Mouse (Mus musculus) cerebral cortex, adult 2 months (tissue): Measurements from ENCODE around the gene Agmat.

Source experiments
- WGBS: fragments of 180-500 bp; shearing (Covaris S2); methylation state at CpG from one replicate; pipeline ENCODE4 v1.1.7; 2018; 5-methylcytosine and 5-hydroxymethylcytosine counted together

Agmat gene

DNA sequence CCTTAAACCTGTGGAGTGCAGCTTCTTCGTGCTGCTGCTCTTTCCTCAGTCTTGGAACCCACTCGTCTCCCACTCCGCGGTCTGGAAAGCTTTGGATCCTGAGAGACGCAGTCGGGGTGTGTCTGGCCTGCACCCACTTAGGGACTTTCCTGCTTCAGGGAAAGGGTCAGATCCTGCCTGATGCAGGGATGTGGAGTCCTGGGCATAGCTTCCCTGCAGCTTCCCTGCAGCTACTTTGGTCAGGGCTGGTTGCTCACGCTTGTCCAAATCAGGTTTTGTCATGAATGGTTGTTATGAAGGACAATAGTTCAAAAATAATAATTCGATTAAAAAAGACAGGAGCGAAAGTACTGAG lies 11.3 kb upstream of the Agmat start:
- WGBS, result 22% methylated on average over 9 of the region's 9 CpGs

DNA sequence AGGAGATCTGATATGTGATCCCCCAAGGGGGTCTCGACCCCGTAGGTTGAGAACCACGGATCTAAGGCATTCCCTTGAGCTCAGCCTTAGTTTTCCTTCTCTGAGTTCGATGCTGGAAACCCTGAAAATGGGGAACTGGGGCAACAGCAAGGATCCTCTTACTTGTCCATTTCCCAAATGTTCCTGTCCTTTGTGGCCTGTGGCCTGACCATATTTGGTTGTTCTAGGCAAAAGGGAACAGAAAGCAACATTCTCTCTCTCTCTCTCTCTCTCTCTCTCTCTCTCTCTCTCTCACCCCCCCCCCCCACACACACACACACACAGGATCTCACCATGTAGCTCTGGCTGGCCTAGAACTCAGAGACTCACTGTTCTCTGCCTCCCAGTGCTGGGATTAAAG lies 9.6 kb upstream of the Agmat start:
- WGBS, result 75% methylated on average over 4 of the region's 4 CpGs

DNA sequence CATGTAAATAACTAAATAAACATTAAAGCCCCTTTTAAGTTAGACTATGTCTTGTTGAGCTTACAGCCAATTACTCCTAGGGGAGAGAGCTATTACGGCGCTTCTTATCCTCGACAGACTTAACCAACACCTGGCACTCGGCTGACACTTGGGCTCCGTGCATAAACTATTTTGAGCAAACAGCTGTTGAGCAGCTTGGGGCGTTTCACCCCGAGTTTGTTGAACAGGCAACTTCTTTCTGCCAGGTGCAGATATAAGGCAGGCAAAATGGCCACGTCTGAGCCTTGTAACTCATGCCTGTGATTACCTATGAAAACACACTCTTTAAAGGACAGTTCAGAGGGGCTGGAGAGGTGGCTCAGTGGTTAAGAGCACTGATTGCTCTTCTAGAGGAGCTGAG lies 8.5 kb upstream of the Agmat start:
- 74% methylated on average over 8 of the region's 8 CpGs for WGBS

DNA sequence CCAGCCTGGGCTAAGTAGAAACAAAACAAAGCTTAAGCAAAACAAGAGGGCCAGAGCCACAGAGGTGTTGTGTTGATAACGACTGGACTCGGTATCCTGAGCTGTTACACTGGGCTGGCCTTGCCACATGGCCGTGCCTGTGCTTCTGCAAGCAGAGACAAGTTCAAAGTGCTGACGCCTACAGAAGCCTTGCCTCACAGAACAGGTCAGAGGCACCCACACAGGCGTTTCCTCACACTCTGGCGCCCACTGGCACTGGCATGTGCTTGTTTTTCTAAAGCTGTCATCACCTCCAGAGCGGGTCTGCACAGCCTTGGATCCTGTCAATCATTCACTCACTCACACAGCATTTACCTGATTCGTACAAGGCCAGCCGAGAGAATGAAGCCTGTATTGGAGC lies 4.6 kb upstream of the Agmat start:
- WGBS, result 52% methylated on average over 9 of the region's 9 CpGs

DNA sequence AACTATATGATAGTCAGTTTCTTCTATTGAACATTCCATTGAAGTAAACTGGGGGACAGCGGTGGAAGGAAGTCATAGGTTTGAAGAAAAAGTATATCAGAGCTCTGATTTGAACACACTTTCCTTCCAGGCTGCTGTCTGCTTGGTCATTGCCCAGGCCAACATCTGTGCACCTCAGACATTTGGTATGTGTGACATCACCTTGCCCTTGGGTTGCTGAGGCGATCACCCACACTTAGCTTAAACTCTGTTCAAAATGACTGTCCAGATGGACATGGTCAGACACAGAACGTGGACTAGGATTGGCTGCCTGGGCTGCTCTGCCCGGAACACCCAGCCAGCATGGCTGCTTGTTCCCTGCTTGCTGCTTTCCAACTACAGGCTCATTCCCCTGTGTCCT lies 4.1 kb upstream of the Agmat start:
- WGBS, result 97% methylated on average over 4 of the region's 4 CpGs

DNA sequence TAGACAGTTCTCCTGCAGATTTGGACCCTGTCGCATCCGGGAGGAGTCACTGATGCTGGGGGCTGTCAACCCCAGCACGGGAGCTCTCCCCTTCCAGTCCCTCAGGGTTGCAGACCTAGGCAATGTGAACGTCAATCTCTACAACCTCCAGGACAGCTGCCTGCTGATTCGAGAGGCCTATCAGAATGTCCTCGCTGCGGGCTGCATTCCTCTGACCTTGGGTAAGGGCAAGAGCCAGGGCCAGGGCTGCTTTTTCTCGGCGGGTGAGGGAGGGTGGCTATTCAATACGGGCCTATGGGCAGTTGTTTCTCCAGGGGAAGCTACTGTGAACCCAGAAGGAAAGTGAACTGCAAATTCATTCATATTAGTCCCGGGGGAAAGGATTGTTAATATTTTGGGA lies 3.1 kb downstream of the Agmat start:
- WGBS, result 74% methylated on average over 11 of the region's 11 CpGs

DNA sequence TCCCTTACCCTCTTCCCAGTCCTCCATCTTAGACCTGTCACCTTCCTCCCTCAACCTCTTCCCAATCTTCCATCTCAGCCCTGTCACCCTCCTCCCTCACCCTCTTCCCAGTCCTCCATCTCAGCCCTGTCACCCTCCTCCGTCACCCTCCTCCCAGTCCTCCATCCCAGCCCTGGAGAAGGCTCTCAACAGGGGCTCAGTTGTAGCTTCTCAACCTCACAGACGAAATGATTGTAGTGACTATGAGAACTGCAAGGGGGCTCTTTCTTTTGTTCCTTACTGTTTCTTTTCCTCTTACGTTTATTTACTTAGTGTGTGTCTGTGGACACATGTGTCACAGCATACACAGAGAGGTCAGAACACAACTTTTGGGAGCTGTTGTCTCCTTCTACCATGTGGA lies 4.4 kb downstream of the Agmat start:
- 75% methylated on average over 3 of the region's 3 CpGs for WGBS

DNA sequence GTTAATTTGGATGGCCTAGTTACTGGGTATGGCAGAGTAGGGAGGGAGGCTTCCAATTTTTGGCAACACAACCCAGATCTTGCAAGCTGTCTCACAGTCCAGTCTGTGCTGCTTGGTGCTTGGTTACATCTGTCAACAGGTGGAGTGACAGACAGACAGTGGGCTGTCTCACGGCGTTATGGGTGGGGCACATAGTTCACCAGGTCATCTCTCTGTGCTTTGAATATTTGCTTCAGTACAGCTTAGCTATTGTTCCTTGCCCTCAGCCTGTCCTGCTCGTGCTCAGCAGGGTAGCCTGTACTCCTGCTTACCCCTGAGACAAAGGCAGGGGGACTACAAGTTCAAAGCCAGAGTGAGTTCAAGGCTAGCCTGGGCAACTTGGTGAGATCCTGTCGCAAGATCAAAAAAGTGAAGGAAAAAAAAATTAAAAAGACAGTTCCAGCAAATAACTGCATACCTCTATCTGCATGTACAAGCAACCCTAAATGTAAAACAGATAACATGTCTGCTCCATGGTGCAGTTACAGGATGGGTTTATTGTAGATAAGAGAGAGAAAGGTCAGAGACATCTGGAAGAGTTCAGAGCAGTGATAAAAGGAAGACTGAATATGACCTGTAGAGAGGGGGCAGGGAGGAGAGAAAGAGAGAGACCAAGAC lies 5.1 kb downstream of the Agmat start:
- WGBS, result 62% methylated on average over 4 of the region's 4 CpGs

DNA sequence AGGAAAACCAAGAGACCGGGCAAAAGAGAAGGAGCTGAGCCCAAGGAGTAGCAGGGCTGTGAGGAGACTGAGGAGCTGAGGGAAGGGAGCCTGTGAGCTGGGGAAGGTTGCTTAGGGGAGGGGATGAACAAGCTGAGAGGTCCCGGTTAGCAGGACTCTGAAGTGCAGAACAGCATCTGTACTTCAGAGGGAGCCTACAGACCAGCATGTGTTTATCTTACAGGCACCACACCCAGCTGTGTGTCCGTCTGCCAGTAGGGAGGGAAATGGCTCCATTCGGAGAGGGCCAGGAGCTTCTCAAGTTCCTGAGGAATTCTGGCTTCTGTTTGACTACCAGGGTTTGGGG lies 5.6 kb downstream of the Agmat start:
- WGBS, result 32% methylated on average over 4 of the region's 4 CpGs

DNA sequence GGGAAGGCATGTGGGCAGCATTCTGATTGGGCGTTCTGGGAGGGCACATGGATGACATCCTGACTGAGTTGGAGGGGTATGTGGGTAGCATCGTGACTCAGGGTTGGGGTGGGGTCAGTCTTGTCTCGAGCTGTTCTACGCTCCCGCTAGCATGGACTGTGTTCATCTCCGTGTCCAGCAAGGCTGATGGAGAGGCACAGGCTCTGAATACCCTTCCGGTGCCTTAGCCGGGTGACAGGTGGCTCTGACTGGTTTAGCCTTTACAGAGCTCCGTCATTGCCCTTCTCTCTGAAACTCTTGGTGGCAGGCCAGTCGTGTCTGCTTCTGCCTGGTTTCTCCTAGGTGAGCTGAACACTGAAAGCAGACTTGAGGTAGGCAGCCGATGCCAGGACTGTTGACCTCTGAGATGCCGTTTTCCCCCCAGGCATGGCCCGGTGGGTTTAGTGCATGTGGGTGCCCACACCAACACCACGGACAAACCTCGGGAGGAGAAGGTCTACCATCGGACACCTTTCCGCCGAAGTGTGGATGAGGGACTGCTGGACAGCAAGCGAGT lies 9.0 kb downstream of the Agmat start:
- WGBS, result 90% methylated on average over 19 of the region's 19 CpGs

DNA sequence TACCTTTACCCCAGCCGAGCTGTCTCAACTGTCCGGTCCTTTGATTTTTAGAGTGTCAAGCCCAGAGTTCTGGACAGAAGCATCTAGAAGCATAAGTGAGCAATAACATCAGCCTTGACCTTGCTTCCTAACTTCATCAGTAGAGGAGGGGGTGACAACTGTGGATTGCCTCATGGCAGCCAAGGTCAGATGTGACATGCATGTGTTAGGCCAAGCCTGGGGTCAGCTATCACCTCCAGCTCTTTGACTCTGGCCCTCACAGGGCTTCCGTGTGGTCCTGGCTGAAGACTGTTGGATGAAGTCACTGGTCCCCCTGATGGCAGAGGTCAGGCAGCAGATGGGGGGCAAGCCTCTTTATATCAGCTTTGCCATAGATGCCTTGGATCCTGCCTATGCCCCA lies 10.7 kb downstream of the Agmat start:
- WGBS, result 92% methylated on average over 3 of the region's 3 CpGs

DNA sequence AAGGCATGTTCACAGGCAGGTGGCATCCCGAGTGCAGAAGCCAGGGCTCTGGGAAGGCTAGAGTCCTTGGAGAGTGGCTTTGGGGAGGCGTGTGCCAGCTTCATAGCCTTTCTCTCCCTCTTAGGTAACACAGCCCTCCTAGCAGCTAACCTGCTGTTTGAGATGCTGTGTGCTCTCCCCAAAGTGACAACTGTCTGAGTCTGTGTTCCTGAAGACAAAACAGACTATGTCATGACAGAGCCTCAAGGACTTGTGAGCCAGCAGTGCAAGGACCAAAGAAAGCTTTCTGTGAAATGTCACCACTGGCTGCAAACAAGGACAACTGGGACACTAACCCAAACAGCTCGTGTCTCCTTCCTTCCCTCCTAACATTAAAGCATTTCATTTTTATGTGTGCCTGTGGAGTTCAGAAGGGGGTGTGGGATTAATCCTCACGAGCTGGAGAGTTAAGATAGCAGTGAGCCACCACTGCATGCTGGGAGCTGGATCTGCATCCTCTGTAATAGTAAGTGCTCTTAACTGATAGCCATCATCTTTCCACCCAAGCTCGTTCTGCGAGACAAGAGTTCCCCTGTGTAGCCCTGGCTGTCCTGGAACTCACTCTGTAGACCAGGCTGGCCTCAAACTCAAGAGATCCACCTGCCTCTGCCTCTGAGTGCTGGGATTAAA lies 12.5 kb downstream of the Agmat start:
- WGBS, result 65% methylated on average over 6 of the region's 6 CpGs

DNA sequence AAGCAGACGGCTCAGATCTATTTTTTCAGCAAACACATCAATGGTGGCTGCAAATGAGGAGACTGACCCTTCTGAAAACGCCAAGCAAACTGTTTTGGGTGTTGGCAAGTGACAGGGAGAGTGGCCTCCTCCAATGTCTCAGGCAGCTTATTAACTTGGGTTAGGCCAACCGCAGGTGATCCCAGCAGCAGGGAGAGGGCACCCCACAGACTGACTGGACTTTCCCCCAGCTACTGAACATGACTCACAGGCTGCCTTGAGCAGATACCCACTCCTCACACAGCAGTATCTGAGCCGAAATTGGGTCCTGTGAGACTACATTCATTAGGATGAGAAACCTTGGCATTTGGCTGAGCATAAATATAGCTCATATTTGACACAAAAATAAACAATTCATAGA lies 14.5 kb downstream of the Agmat start:
- WGBS, result 87% methylated on average over 4 of the region's 4 CpGs

DNA sequence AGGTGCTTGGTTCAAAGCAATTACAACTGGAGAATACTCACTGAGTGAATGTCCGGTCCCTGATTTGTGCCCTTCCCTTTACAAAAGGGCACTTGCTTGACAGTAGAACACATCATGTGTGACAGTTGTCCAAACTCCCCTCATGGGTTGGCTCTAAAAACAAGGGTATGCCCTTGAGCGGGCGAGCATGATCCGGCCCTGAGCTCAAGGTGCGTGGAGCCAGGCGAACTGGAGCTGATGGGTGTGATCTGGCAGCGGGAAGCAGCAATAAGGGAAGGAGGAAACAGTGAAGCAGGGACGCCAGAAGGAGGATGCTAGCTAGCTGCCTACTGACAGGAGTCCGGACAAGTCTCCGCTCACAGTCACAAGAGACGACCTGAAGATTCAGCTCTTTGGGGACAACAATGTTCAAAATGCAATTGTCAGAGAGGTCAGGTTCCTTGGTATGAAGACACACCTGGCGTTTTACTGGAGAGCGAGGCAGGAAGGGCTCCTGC lies 15.7 kb downstream of the Agmat start:
- WGBS, result 96% methylated on average over 13 of the region's 13 CpGs

DNA sequence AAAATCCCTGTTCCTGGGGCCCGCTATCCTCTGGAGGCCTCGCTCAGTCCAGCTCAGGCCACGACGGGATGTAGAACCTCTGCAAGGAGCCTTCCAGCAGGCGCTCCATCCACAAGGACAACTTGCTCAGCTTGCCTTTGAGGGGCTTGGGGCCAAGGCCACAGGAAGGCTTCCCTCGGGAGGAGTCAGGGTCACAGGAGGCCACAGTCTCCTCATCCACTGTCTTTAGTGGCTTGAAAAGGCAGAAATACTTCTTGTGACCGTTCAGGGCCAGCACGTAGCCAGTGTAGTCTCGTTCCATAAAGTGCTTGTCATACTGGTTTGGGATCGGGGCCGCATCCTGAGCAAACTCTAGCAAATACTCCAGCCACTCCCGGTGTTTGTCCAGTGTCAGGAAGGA lies 17.0 kb downstream of the Agmat start:
- 94% methylated on average over 12 of the region's 12 CpGs for WGBS

DNA sequence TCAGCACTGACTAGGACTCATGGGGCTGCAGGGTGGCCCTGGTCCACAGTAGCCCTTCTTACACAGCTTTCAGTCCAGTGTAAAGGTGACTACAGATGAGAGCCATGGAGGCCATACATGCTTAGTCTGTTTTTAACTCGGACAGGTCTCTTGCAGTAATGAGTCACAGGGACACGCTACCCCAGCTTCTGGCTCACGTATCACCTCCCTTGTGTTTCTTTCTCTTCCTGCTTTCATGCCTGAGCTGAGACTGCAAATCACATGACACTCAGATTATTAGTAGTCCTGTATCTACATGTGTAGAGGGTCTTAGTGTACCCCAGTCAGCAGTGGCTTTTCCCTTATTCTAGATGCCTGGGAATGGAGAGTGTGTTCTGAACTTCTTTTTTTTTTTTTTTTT lies 18.5 kb downstream of the Agmat start:
- WGBS, result 90% methylated on average over 3 of the region's 3 CpGs

DNA sequence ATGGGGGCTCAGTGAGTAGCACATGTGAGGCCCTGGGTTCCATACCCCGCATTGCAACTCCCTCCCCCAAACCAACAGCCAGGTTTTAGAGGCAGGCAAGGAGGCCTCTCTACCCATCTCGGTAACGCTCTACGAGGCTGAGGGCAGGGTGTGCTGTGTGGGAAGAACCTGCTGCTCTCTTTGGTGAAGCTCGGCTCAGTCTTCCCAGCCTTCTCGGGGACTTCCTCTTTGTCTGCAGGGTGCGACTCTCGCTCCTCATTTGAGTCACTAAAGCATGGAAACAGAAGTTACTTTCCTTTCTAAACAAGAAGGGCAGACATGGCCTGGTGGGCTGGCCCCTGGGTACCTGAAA lies 19.8 kb downstream of the Agmat start:
- WGBS, result 31% methylated on average over 8 of the region's 8 CpGs

DNA sequence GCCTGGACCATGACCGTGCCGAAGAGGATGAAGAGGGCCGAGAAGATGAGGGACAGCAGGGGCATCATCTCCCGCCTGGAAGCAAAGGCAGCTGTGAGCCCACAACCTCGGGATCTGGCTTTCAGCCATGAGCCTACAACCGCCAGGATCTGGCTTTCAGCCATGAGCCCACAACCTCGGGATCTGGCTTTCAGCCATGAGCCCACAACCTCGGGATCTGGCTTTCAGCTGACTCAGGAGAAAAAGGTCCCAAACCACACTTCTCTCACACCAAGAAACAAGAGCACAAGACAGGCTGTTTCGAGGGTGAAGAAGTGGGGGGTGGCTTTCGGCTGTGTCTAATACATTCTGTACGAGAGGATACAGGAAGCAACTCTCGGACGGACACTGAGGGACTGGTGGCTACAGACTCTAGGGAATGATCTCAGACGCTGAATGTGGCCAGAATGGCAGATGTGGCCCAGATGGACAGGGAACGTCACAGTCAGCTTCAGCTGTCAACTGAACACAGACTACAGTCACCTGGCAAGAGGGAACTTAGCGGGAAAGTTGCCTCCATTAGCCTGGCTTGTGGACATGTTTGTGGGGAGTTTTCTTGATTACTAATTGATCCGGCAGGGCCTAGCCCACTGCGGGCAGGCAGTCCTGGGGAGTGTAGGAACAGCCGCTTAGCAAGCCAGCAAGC lies 20.3 kb downstream of the Agmat start:
- 24% methylated on average over 19 of the region's 19 CpGs for WGBS

DNA sequence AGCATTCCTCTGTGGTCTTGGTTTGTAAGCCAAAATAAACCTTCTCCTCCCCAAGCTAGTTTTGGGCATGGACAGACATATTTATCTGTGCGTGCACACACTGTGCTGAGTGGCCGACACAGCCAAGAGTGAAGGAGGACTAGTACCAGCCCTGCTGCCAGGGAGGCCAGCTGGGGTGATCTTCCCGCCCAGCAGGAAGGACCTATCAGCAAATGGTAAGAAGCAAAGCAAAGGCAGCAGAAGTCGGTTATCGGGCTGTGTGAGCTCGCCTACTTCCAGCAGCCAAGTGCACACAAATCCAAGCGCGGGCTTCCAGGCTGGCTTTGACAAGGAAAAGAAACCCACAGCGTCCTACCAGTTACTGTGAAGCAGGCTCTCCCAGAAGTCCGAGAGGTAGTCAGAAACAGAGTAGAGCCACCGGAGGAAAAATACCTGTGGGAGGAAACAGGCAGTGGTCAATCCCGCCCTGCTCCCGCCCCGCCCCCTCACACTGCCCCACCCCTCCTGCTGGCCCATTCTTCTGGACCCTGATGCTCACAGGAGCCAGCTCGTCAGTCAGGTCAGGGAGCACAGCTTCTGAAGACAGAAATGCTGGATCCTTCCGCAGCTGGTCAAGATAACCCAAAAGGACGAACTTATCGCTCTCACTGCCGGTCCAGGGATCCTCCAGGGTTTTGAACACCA lies 21.0 kb downstream of the Agmat start:
- 52% methylated on average over 19 of the region's 19 CpGs for WGBS

DNA sequence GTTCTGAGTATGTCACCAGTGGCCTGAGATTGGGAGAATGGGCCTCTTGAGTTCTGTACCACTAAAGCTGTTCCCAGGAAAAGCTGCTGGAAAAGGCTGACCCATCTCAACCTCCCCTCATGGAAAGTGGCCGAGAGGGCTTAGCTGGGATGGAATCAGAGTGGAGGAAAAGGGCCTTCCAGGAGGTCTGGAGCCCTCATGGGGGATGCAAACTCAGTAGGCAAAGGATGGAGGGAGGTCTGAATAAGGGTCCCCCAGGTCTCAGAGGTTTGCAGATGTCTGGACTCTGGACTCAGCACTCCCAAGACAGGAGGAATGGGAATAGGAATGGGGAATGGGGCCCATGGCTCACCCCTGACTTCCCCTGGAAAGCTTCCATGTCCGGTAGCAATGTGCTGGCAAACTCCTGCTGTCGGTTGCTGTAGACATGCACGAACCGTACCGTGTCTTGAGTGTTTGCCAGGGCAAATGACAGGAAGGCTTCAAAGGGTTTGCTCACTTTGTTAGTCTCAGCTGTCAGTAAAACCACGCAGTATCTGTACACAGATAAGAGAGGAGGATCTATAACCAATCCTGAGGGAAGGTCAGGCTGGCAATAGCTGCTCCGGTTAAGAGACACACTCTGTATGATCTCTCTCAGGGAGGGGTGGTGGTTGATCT lies 23.2 kb downstream of the Agmat start:
- 85% methylated on average over 8 of the region's 8 CpGs for WGBS

DNA sequence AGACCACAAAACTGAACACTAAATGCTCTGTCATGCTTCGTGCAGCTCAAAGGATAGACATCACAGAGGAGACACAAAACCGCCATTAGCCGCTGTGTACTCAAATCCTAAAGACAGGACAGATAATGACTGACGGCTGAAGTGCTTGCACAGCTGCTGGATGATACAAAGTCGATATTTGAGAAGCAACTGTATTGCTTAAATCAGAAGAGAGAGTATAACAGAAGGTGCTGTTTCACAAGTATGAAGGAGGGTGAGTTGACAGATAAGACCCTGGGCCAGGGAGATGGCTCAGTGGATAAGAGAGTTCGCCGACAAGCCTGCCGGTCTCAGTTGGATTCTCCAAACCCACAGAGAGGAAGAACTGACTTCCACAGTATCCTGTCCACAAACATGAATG lies 25.4 kb downstream of the Agmat start:
- 89% methylated on average over 8 of the region's 8 CpGs for WGBS

DNA sequence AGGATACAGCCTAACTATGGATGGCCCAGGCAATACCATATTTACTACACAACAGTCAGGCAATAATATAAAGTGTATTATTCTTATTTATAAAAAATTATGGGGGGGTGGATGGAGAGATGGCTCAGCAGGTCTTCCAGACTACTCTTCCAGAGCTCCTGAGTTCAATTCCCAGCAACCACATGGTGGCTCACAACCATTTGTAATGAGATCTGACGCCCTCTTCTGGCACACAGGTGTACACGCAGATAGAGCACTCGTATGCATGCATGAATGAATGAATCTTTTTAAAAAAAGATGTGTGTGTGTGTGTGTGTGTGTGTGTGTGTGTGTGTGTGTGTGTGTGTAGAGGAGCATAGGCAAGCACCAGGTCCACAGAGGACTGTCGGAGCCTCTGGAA lies 26.5 kb downstream of the Agmat start:
- WGBS, result 85% methylated on average over 4 of the region's 4 CpGs
